Comparison of ENCODE assay signal across 9 mouse cellular contexts in the genomic region with DNA sequence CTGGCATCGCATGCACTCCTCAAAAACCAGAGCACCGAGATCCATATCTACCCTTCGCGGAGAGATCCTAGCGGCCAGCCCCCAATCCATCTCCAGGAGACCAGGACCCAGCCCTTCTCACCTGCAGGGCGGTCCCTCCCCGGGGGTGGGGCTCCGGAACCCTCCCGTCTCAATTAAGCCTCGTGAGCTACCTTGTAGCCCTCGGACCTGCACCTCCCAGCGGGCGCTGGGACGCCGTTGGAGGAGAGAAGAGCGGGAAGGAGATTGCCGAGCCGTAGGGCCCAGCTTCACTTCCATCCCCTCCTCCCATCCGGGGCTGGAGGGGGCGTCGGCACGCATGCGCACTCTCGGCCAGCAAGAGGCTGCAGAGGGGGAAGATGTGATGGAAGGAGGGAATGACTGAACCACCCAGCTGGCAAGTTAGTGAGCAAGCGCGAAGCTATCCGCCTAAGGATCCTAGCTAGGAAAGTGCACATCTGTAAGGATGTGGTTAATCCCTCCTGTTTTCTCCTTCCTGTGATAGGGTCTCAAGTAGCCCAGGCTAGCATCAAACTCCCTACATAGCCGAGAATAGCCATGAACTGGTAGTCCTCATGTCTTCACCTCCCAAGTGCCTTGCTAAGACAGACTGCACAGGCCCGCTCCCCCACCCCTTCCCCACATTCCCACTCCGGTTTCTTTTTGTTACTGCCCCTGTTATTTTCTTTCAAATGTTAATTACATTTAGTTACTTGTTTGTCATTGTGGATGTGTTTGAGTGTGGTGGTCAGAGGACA. TPM values are rescaled to one million over a fixed set of nuclear protein-coding genes. Genes with fewer than 3 reads are reported as not detected.
DNase-seq lines count a peak whose midpoint lies in the region; ATAC-seq lines count a peak whose summit lies in the region.
"Had no signal": no experiment of that assay in that cellular context is flagged by ENCODE, and none has a peak within 500 bp of the region (broad histone marks: within the 10 kb centered on the region; RNA-seq: fewer than 3 reads in every experiment).

A gene (plus strand): TSS at position 214 of the 776 bp plus-strand sequence.
A gene (minus strand): TSS at position 312 of the 776 bp plus-strand sequence.

- peak; percentile 76 for DNase-seq in layer of hippocampus, adult 11-12 months (ENCODE audit: low spot score)
- no peak for DNase-seq in layer of hippocampus, adult 9-10 months (ENCODE audit: low spot score)
- DNase-seq in embryo, embryonic 10.5 days (ENCODE audit: low spot score) = peak; percentile 77
- DNase-seq in gastrocnemius, postnatal 36 days = peak; percentile 40 to 41
- DNase-seq in kidney, postnatal 10 days = peak; percentile 82
- DNase-seq in liver, embryonic 11.5 days (ENCODE audit: low spot score) = peak; percentile 62
- peak; percentile 51 for DNase-seq in ovary, postnatal 14 days (ENCODE audit: low spot score)
- no peak for DNase-seq in adipocyte (ENCODE audit: low spot score)

- no peaks in the 10 kb centered on the region for H3K36me3 ChIP-seq in liver, embryonic 11.5 days (ENCODE audit: control insufficient read depth, insufficient read depth, low read length)

- H3K4me3 ChIP-seq in liver, embryonic 11.5 days (ENCODE audit: low read depth, low read length) = peak within 1 kb of the TSS; percentile 56

- H3K4me1 ChIP-seq in liver, embryonic 11.5 days (replicated peaks; ENCODE audit: control insufficient read depth, insufficient read depth, low read length) = peaks cover 21% of the 10 kb centered on the region

- intact Hi-C loops in gastrocnemius, postnatal 36 days (cut with DNase I) = no loop called here

- 9% methylated on average over 30 of the region's 30 CpGs for WGBS in liver, embryonic 11.5 days

- H3K9me3 ChIP-seq in liver, embryonic 11.5 days (ENCODE audit: control insufficient read depth, low read length) = no peaks in the 10 kb centered on the region

- no peak within 1 kb of the TSS; the same call in 1 of the 2 replicates for H3K9ac ChIP-seq in liver, embryonic 11.5 days (ENCODE audit: low read depth, low read length)

- peaks cover 32% of the 10 kb centered on the region for H3K27me3 ChIP-seq in liver, embryonic 11.5 days (replicated peaks; ENCODE audit: control insufficient read depth, insufficient read depth, low read length)
- H3K27me3 ChIP-seq: Patski had no signal

- H3K27ac ChIP-seq in liver, embryonic 11.5 days (ENCODE audit: low read depth, low read length) = no peak within 1 kb of the TSS

- 0 out of 2 replicates have a peak, but pooled peaks have one; percentile 18 for ATAC-seq in liver, embryonic 11.5 days (replicated peaks; ENCODE audit: low FRiP score)
- ATAC-seq: Patski had no signal

- H3K4me2 ChIP-seq in liver, embryonic 11.5 days = peak within 1 kb of the TSS; percentile 83

RNA-seq across cellular contexts. Expression of the first gene that starts in this region (rescaled TPM):
- total RNA-seq in gastrocnemius, postnatal 36 days (2021) = 10 to 100 TPM; 23.0 to 24.2 TPM
- polyA plus RNA-seq in liver, embryonic 11.5 days (2014; fragmentation: Nextera tagmentation; extraction: Ambion mirVana) = 20.7 and 21.9 TPM in 2 replicates

RNA-seq across cellular contexts. Expression of the second gene that starts in this region (rescaled TPM):
- under 1 TPM in 1 of 2 experiments, not detected in 1; 0.18 TPM for total RNA-seq in gastrocnemius, postnatal 36 days (2021)
- polyA plus RNA-seq in liver, embryonic 11.5 days (2014; fragmentation: Nextera tagmentation; extraction: Ambion mirVana) = 0.65 and 0.82 TPM in 2 replicates
- polyA plus RNA-seq: Patski had no signal

Comparison
In these comparisons a context has a peak if more than half of its experiments do, and no peak if none do; other contexts are left out.
1. DNase-seq: peak in layer of hippocampus, adult 11-12 months (single experiment), embryo, embryonic 10.5 days (single experiment), gastrocnemius, postnatal 36 days (2 of 2), kidney, postnatal 10 days (single experiment), liver, embryonic 11.5 days (single experiment) and ovary, postnatal 14 days (single experiment); none in layer of hippocampus, adult 9-10 months (single experiment) and adipocyte (single experiment).